Comparison of ENCODE assay signal across 9 mouse cellular contexts in the genomic region with DNA sequence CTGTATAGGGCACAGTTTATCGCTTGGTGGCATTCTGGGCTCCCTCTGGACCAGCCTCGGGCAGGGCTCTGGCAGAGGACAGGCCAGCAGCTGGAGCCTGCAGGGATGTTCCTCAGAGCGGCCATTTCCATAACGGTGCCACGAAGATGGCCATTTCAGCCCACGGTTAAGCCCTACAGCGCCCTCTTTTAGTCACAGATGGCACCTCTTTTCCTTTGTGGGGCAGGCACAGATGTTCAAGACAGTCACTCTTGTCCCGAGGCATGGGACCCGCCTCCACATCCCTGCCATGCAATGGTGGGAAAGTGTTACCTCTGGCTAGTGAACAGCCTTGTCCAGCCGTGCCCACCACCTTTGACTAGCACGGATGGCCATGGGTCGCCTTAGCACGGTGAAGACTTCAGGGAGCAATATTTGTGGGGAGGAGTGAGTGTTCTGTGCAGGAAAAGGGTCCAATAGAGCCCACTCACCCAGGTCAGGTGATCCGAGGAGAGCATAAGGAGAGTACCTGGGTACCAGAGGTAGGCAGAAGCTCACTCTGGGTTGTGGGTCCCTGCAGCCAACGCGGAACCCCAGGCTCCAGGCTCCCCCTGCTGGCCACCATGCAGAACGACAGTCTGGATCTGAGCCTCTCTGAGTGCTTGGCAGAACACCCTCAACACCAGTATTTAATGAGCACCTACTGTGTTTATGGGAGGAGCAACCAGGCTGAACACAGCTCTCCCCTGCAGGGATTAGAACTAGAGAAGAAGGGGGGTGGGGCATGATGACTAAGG. TPM values are rescaled to one million over a fixed set of nuclear protein-coding genes. Genes with fewer than 3 reads are reported as not detected.
DNase-seq lines count a peak whose midpoint lies in the region; ATAC-seq lines count a peak whose summit lies in the region.
"Had no signal": no experiment of that assay in that cellular context is flagged by ENCODE, and none has a peak within 500 bp of the region (broad histone marks: within the 10 kb centered on the region; RNA-seq: fewer than 3 reads in every experiment).

No protein-coding gene starts in this region.

- no peak overlapping the region for H3K4me2 ChIP-seq in limb, embryonic 13.5 days (replicated peaks)
- H3K4me2 ChIP-seq in midbrain, embryonic 15.5 days, result no peak overlapping the region
- H3K4me2 ChIP-seq in stomach, embryonic 16.5 days (ENCODE audit: low read depth, low read length), result no peak overlapping the region
- H3K4me2 ChIP-seq: embryonic facial prominence, embryonic 13.5 days had no signal

- H3K27ac ChIP-seq in limb, embryonic 13.5 days, result no peak overlapping the region
- no peak overlapping the region for H3K27ac ChIP-seq in midbrain, embryonic 15.5 days
- no peak overlapping the region for H3K27ac ChIP-seq in stomach, embryonic 16.5 days (ENCODE audit: low read length)
- H3K27ac ChIP-seq: embryonic facial prominence, embryonic 13.5 days had no signal

- H3K27me3 ChIP-seq in limb, embryonic 13.5 days, result no peaks in the 10 kb centered on the region
- 0 out of 2 replicates have a peak, but pooled peaks cover 4% of the 10 kb centered on the region for H3K27me3 ChIP-seq in midbrain, embryonic 15.5 days (replicated peaks)
- H3K27me3 ChIP-seq in stomach, embryonic 16.5 days (ENCODE audit: control insufficient read depth, insufficient read depth, low read length), result no peaks in the 10 kb centered on the region; the same call in 1 of the 2 replicates

- H3K9ac ChIP-seq in limb, embryonic 13.5 days, result no peak overlapping the region
- no peak overlapping the region for H3K9ac ChIP-seq in midbrain, embryonic 15.5 days
- no peak overlapping the region for H3K9ac ChIP-seq in stomach, embryonic 16.5 days (ENCODE audit: low read length)
- H3K9ac ChIP-seq: embryonic facial prominence, embryonic 13.5 days had no signal

- H3K36me3 ChIP-seq in limb, embryonic 13.5 days, result no peaks in the 10 kb centered on the region
- no peaks in the 10 kb centered on the region for H3K36me3 ChIP-seq in midbrain, embryonic 15.5 days (replicated peaks)
- H3K36me3 ChIP-seq in stomach, embryonic 16.5 days (ENCODE audit: control insufficient read depth, insufficient read depth, low read length), result no peaks in the 10 kb centered on the region
- H3K36me3 ChIP-seq: embryonic facial prominence, embryonic 13.5 days had no signal

- WGBS in limb, embryonic 13.5 days, result 59% methylated on average over 17 of the region's 17 CpGs
- WGBS in midbrain, embryonic 15.5 days, result 58% methylated on average over 17 of the region's 17 CpGs
- 53% methylated on average over 17 of the region's 17 CpGs for WGBS in stomach, embryonic 16.5 days

- peak; percentile 36; the same call in 1 of the 2 replicates for ATAC-seq in limb, embryonic 13.5 days (ENCODE audit: low FRiP score, low read depth)
- ATAC-seq in midbrain, embryonic 15.5 days (replicated peaks), result 0 out of 2 replicates have a peak, but pooled peaks have one; percentile 42
- peak; percentile 48; the same call in 1 of the 2 replicates for ATAC-seq in stomach, embryonic 16.5 days (ENCODE audit: insufficient read depth, low FRiP score)

- no peaks in the 10 kb centered on the region for H3K9me3 ChIP-seq in limb, embryonic 13.5 days
- H3K9me3 ChIP-seq in midbrain, embryonic 15.5 days, result no peaks in the 10 kb centered on the region
- H3K9me3 ChIP-seq in stomach, embryonic 16.5 days (replicated peaks; ENCODE audit: control insufficient read depth, low read length), result no peaks in the 10 kb centered on the region
- H3K9me3 ChIP-seq: embryonic facial prominence, embryonic 13.5 days had no signal

- DNase-seq in 3T3-L1 (ENCODE audit: low read depth, low spot score) (peak; percentile 79), NIH3T3 (ENCODE audit: low read depth) (peak; percentile 83)
- peak; percentile 86 for DNase-seq in cerebellum, postnatal 14 days
- peak; percentile 44 to 54 for DNase-seq in frontal cortex, postnatal 36 days (ENCODE audit: low spot score in 2 of 2)
- peak; percentile 18 for DNase-seq in kidney, adult 11 months

- no peak overlapping the region for H3K4me3 ChIP-seq in limb, embryonic 13.5 days
- H3K4me3 ChIP-seq in midbrain, embryonic 15.5 days, result no peak overlapping the region
- H3K4me3 ChIP-seq in stomach, embryonic 16.5 days (replicated peaks; ENCODE audit: low read length), result no peak overlapping the region
- H3K4me3 ChIP-seq: embryonic facial prominence, embryonic 13.5 days had no signal

- no peaks in the 10 kb centered on the region for H3K4me1 ChIP-seq in limb, embryonic 13.5 days
- H3K4me1 ChIP-seq in midbrain, embryonic 15.5 days, result no peaks in the 10 kb centered on the region
- no peaks in the 10 kb centered on the region for H3K4me1 ChIP-seq in stomach, embryonic 16.5 days (ENCODE audit: control insufficient read depth, insufficient read depth, low read length)
- H3K4me1 ChIP-seq: embryonic facial prominence, embryonic 13.5 days had no signal

RNA-seq across cellular contexts. Expression of gene Ptgis, which starts 38.5 kb away (rescaled TPM):
- polyA plus RNA-seq in limb, embryonic 13.5 days (2015; fragmentation: Nextera tagmentation; extraction: Ambion mirVana), result 27.2 and 30.5 TPM in 2 replicates
- polyA plus RNA-seq in midbrain, embryonic 15.5 days (2015; fragmentation: Nextera tagmentation; extraction: Ambion mirVana), result 4.3 and 4.8 TPM in 2 replicates
- 23.5 and 24.3 TPM in 2 replicates for polyA plus RNA-seq in stomach, embryonic 16.5 days (2015; fragmentation: Nextera tagmentation; extraction: Ambion mirVana)

Comparison
In these comparisons a context has a peak if more than half of its experiments do, and no peak if none do; other contexts are left out.
1. DNase-seq: peak in every context shown above with its lines; median percentile 86 in cerebellum, postnatal 14 days; 83 in NIH3T3; 79 in 3T3-L1; 49 in frontal cortex, postnatal 36 days; 18 in kidney, adult 11 months.